Mouse (Mus musculus) midbrain, embryonic 15.5 days (tissue): Measurements from ENCODE around the gene Prss8. TPM values are rescaled to one million over a fixed set of nuclear protein-coding genes. Genes with fewer than 3 reads are reported as not detected.
A peak's percentile ranks its signal among the peaks of the same experiment; 100 is the strongest.
"Not testable (repeated sequence)": the region's sequence is repeated elsewhere in the genome, so short reads cannot be mapped to it uniquely, and the experiment has no call there.

ENCODE experiments used
- ATAC-seq: fragments of 200-750 bp; cut with Nextera tagmentation; replicated peaks from 2 replicates; pipeline ENCODE4 v1.8.0; 2017; ENCODE audit warnings: moderate TSS enrichment
- H3K27ac ChIP-seq: fragments of 300-500 bp; sonication (generic); 2 replicates; pipeline ENCODE4 v1.5.1; 2015; ENCODE audit warnings: mild to moderate bottlenecking, inconsistent platforms
- H3K27me3 ChIP-seq: fragments of 300-500 bp; sonication (generic); replicated peaks from 2 replicates; pipeline ENCODE4 v1.6.1; 2015; ENCODE audit warnings: inconsistent platforms
- H3K36me3 ChIP-seq: fragments of 300-500 bp; sonication (generic); replicated peaks from 2 replicates; pipeline ENCODE4 v1.6.1; 2015; ENCODE audit warnings: inconsistent platforms
- H3K4me1 ChIP-seq: fragments of 300-500 bp; sonication (generic); 2 replicates; pipeline ENCODE4 v1.6.1; 2015; ENCODE audit warnings: inconsistent platforms
- H3K4me2 ChIP-seq: fragments of 300-500 bp; sonication (generic); 2 replicates; pipeline ENCODE4 v1.6.1; 2015; ENCODE audit warnings: inconsistent platforms, mild to moderate bottlenecking, moderate library complexity
- H3K4me3 ChIP-seq: fragments of 300-500 bp; sonication (generic); 2 replicates; pipeline ENCODE4 v1.5.1; 2015; ENCODE audit warnings: mild to moderate bottlenecking, inconsistent platforms
- H3K9ac ChIP-seq: fragments of 300-500 bp; sonication (generic); 2 replicates; pipeline ENCODE4 v1.6.1; 2015; ENCODE audit warnings: mild to moderate bottlenecking, inconsistent platforms
- H3K9me3 ChIP-seq: fragments of 300-500 bp; sonication (generic); 2 replicates; pipeline ENCODE4 v1.6.1; 2016; ENCODE audit warnings: inconsistent platforms
- WGBS: fragments of 180-500 bp; shearing (Covaris S2); methylation state at CpG from one replicate; pipeline ENCODE4 v1.1.7; 2015; ENCODE audit warnings: mixed read lengths; 5-methylcytosine and 5-hydroxymethylcytosine counted together
- polyA plus RNA-seq: library from polyadenylated mRNA; unstranded; fragments of >200 nt; fragmentation: Nextera tagmentation; extraction: Ambion mirVana; gene quantifications from 2 replicates; pipeline ENCODE4 v1.2.1, GENCODE M21; 2015

The Prss8 gene
- polyA plus RNA-seq, 1 experiment from 2014 or later: 0.35 TPM

GRCm38 (mm10) chr7:127901772-127902171 lies 28.1 kb downstream of the Prss8 start:
- Histone ChIP-seq H3K27me3 (0 out of 2 replicates have a peak, but pooled peaks cover 2% of the 10 kb centered on the region), H3K27ac (no peak overlapping the region), H3K9me3 (no peaks in the 10 kb centered on the region), H3K4me2 (no peak overlapping the region), H3K4me3 (no peak overlapping the region), H3K36me3 (0 out of 2 replicates have a peak, but pooled peaks cover under 1% of the 10 kb centered on the region), H3K9ac (no peak overlapping the region), H3K4me1 (peaks cover 14% of the 10 kb centered on the region)
- no peak for ATAC-seq
- 93% methylated on average over 2 of the region's 2 CpGs for WGBS

- H3K4me3 ChIP-seq: no peak overlapping the region
- no peaks in the 10 kb centered on the region for H3K9me3 ChIP-seq
- peaks cover 9% of the 10 kb centered on the region for H3K4me1 ChIP-seq
- 0 out of 2 replicates have a peak, but pooled peaks cover 2% of the 10 kb centered on the region for H3K27me3 ChIP-seq
- ATAC-seq: no peak
- no peak overlapping the region for H3K4me2 ChIP-seq
- H3K36me3 ChIP-seq: no peaks in the 10 kb centered on the region
- no peak overlapping the region for H3K9ac ChIP-seq
- WGBS: 46% methylated on average over 7 of the region's 7 CpGs
- H3K27ac ChIP-seq: no peak overlapping the region
Observed at GRCm38 (mm10) chr7:127899997-127900396, 29.9 kb downstream of the Prss8 start.

GRCm38 (mm10) chr7:127898179-127898956 lies 31.5 kb downstream of the Prss8 start:
- no peak for ATAC-seq
- Histone ChIP-seq H3K27me3 (0 out of 2 replicates have a peak, but pooled peaks cover 2% of the 10 kb centered on the region), H3K36me3 (no peaks in the 10 kb centered on the region; the same call in 1 of the 2 replicates), H3K4me3 (no peak overlapping the region), H3K4me2 (no peak overlapping the region), H3K4me1 (peaks cover 11% of the 10 kb centered on the region), H3K9ac (no peak overlapping the region), H3K27ac (no peak overlapping the region), H3K9me3 (no peaks in the 10 kb centered on the region)
- 41% methylated on average over 10 of the region's 10 CpGs for WGBS

GRCm38 (mm10) chr7:127897542-127897941 lies 32.4 kb downstream of the Prss8 start:
- Histone ChIP-seq H3K27ac (no peak overlapping the region), H3K9ac (no peak overlapping the region), H3K36me3 (no peaks in the 10 kb centered on the region; the same call in 1 of the 2 replicates), H3K4me1 (peaks cover 11% of the 10 kb centered on the region), H3K4me2 (no peak overlapping the region), H3K27me3 (0 out of 2 replicates have a peak, but pooled peaks cover 2% of the 10 kb centered on the region), H3K4me3 (no peak overlapping the region), H3K9me3 (no peaks in the 10 kb centered on the region)
- 90% methylated on average over 7 of the region's 7 CpGs for WGBS
- no peak for ATAC-seq

- Histone ChIP-seq H3K4me3 (no peak overlapping the region), H3K36me3 (no peaks in the 10 kb centered on the region; the same call in 1 of the 2 replicates), H3K4me2 (no peak overlapping the region), H3K9me3 (no peaks in the 10 kb centered on the region), H3K4me1 (peaks cover 11% of the 10 kb centered on the region), H3K9ac (no peak overlapping the region), H3K27ac (no peak overlapping the region), H3K27me3 (0 out of 2 replicates have a peak, but pooled peaks cover 2% of the 10 kb centered on the region)
- ATAC-seq: no peak
- WGBS: 58% methylated on average over 13 of the region's 13 CpGs
Observed at GRCm38 (mm10) chr7:127896384-127896783, 33.5 kb downstream of the Prss8 start.

GRCm38 (mm10) chr7:127895891-127896290 lies 34.0 kb downstream of the Prss8 start:
- H3K36me3 ChIP-seq, H3K9ac ChIP-seq, H3K27me3 ChIP-seq, H3K9me3 ChIP-seq: not testable (repeated sequence)
- Histone ChIP-seq H3K4me2 (peak overlapping the region; percentile 58; the same call in 1 of the 2 replicates), H3K4me1 (peaks cover 11% of the 10 kb centered on the region), H3K4me3 (peak overlapping the region; percentile 52), H3K27ac (peak overlapping the region; percentile 26; the same call in 1 of the 2 replicates)
- 70% methylated on average over 7 of the region's 7 CpGs for WGBS
- peak; percentile 48 for ATAC-seq

- H3K9ac ChIP-seq: peak within 1 kb of the TSS; percentile 51
- H3K36me3 ChIP-seq: no peaks in the 10 kb centered on the region; the same call in 1 of the 2 replicates
- 0 out of 2 replicates have a peak, but pooled peaks cover 2% of the 10 kb centered on the region for H3K27me3 ChIP-seq
- peak within 1 kb of the TSS; percentile 58 for H3K4me2 ChIP-seq
- peak; percentile 96 for ATAC-seq
- H3K27ac ChIP-seq: peak within 1 kb of the TSS; percentile 70
- peak within 1 kb of the TSS; percentile 52 for H3K4me3 ChIP-seq
- no peaks in the 10 kb centered on the region for H3K9me3 ChIP-seq
- peaks cover 11% of the 10 kb centered on the region for H3K4me1 ChIP-seq
- 0% methylated on average over 26 of the region's 26 CpGs for WGBS
Observed at GRCm38 (mm10) chr7:127895442-127895841, 34.5 kb downstream of the Prss8 start, which contains the start of the genes Gm21974 and Vkorc1. Gm21974 (minus strand) TSS chr7:127895454. Vkorc1 (minus strand) TSS chr7:127895617.

- peak overlapping the region; percentile 58 for H3K4me2 ChIP-seq
- H3K27me3 ChIP-seq: 0 out of 2 replicates have a peak, but pooled peaks cover 2% of the 10 kb centered on the region
- H3K36me3 ChIP-seq: no peaks in the 10 kb centered on the region; the same call in 1 of the 2 replicates
- no peak overlapping the region for H3K27ac ChIP-seq
- peak overlapping the region; percentile 52 for H3K4me3 ChIP-seq
- peaks cover 11% of the 10 kb centered on the region for H3K4me1 ChIP-seq
- peak overlapping the region; percentile 51; the same call in 1 of the 2 replicates for H3K9ac ChIP-seq
- H3K9me3 ChIP-seq: no peaks in the 10 kb centered on the region
- ATAC-seq: no peak
- 81% methylated on average over 5 of the region's 5 CpGs for WGBS
Observed at GRCm38 (mm10) chr7:127894480-127894879, 35.4 kb downstream of the Prss8 start.

- 47% methylated on average over 4 of the region's 4 CpGs for WGBS
- Histone ChIP-seq H3K9me3 (no peaks in the 10 kb centered on the region), H3K4me1 (peaks cover 11% of the 10 kb centered on the region), H3K9ac (no peak within 1 kb of the TSS), H3K27me3 (no peaks in the 10 kb centered on the region), H3K36me3 (peaks cover 30% of the 10 kb centered on the region), H3K4me2 (no peak within 1 kb of the TSS), H3K27ac (no peak within 1 kb of the TSS), H3K4me3 (no peak within 1 kb of the TSS)
- ATAC-seq: no peak
Observed at GRCm38 (mm10) chr7:127890798-127891197, 39.1 kb downstream of the Prss8 start, which contains the start of gene Prss53. Prss53 (minus strand) TSS chr7:127890970.

- H3K4me2 ChIP-seq: no peak overlapping the region
- H3K9ac ChIP-seq: no peak overlapping the region
- H3K9me3 ChIP-seq: no peaks in the 10 kb centered on the region
- peaks cover 46% of the 10 kb centered on the region for H3K36me3 ChIP-seq
- H3K4me1 ChIP-seq: peaks cover 16% of the 10 kb centered on the region
- no peak overlapping the region for H3K4me3 ChIP-seq
- ATAC-seq: no peak
- WGBS: 84% methylated on average over 3 of the region's 3 CpGs
- H3K27ac ChIP-seq: no peak overlapping the region
- H3K27me3 ChIP-seq: no peaks in the 10 kb centered on the region
Observed at GRCm38 (mm10) chr7:127888821-127889220, 41.1 kb downstream of the Prss8 start.

GRCm38 (mm10) chr7:127887781-127888180 lies 42.1 kb downstream of the Prss8 start:
- Histone ChIP-seq H3K27me3 (no peaks in the 10 kb centered on the region), H3K9ac (no peak overlapping the region), H3K4me2 (no peak overlapping the region), H3K4me1 (peaks cover 21% of the 10 kb centered on the region), H3K9me3 (no peaks in the 10 kb centered on the region), H3K36me3 (peaks cover 55% of the 10 kb centered on the region), H3K4me3 (no peak overlapping the region), H3K27ac (no peak overlapping the region)
- no peak for ATAC-seq
- 84% methylated on average over 3 of the region's 3 CpGs for WGBS

- WGBS: 90% methylated on average over 8 of the region's 8 CpGs
- Histone ChIP-seq H3K36me3 (peaks cover 59% of the 10 kb centered on the region), H3K27ac (no peak overlapping the region), H3K9ac (no peak overlapping the region), H3K4me1 (peaks cover 25% of the 10 kb centered on the region), H3K4me3 (no peak overlapping the region), H3K4me2 (no peak overlapping the region), H3K27me3 (no peaks in the 10 kb centered on the region), H3K9me3 (no peaks in the 10 kb centered on the region)
- no peak for ATAC-seq
Observed at GRCm38 (mm10) chr7:127887191-127887590, 42.7 kb downstream of the Prss8 start.
